Mouse (Mus musculus) midbrain, embryonic 13.5 days (tissue): ENCODE data around the gene Taok2. TPM values are rescaled to one million over a fixed set of nuclear protein-coding genes. Genes with fewer than 3 reads are reported as not detected.
"Not testable (repeated sequence)": the region's sequence is repeated elsewhere in the genome, so short reads cannot be mapped to it uniquely, and the experiment has no call there.

Source experiments
- ATAC-seq: fragments of 200-750 bp; cut with Nextera tagmentation; 2 replicates; pipeline ENCODE4 v1.8.0; 2017; ENCODE audit warnings: mild to moderate bottlenecking, moderate TSS enrichment, moderate library complexity
- H3K27ac ChIP-seq: fragments of 300-500 bp; sonication (generic); 2 replicates; pipeline ENCODE4 v1.5.1; 2015; ENCODE audit warnings: inconsistent platforms, mild to moderate bottlenecking, moderate library complexity
- H3K27me3 ChIP-seq: fragments of 300-500 bp; sonication (generic); 2 replicates; pipeline ENCODE4 v1.6.1; 2015; ENCODE audit warnings: mild to moderate bottlenecking, inconsistent platforms
- H3K36me3 ChIP-seq: fragments of 300-500 bp; sonication (generic); 2 replicates; pipeline ENCODE4 v1.6.1; 2015; ENCODE audit warnings: mild to moderate bottlenecking, inconsistent platforms
- H3K4me1 ChIP-seq: fragments of 300-500 bp; sonication (generic); replicated peaks from 2 replicates; pipeline ENCODE4 v1.6.1; 2015; ENCODE audit warnings: inconsistent platforms
- H3K4me2 ChIP-seq: fragments of 300-500 bp; sonication (generic); replicated peaks from 2 replicates; pipeline ENCODE4 v1.6.1; 2015; ENCODE audit warnings: moderate library complexity, mild to moderate bottlenecking, inconsistent platforms
- H3K4me3 ChIP-seq: fragments of 300-500 bp; sonication (generic); replicated peaks from 2 replicates; pipeline ENCODE4 v1.5.1; 2015; ENCODE audit warnings: mild to moderate bottlenecking, inconsistent platforms
- H3K9ac ChIP-seq: fragments of 300-500 bp; sonication (generic); replicated peaks from 2 replicates; pipeline ENCODE4 v1.6.1; 2015; ENCODE audit warnings: mild to moderate bottlenecking, inconsistent platforms
- H3K9me3 ChIP-seq: fragments of 300-500 bp; sonication (generic); 2 replicates; pipeline ENCODE4 v1.6.1; 2016; ENCODE audit warnings: mild to moderate bottlenecking, inconsistent platforms
- WGBS: fragments of 180-500 bp; shearing (Covaris S2); methylation state at CpG from one replicate; pipeline ENCODE4 v1.1.7; 2015; 5-methylcytosine and 5-hydroxymethylcytosine counted together
- polyA plus RNA-seq: library from polyadenylated mRNA; unstranded; fragments of >200 nt; fragmentation: Nextera tagmentation; extraction: Ambion mirVana; gene quantifications from 2 replicates; pipeline ENCODE4 v1.2.1, GENCODE M21; 2015

Gene Taok2
- polyA plus RNA-seq, 1 experiment from 2014 or later = 63.1 TPM

GRCm38 (mm10) chr7:126899781-126900180 is 15.3 kb upstream of the Taok2 start:
- not testable (repeated sequence) for H3K27me3 ChIP-seq, H3K9me3 ChIP-seq, H3K4me2 ChIP-seq, H3K27ac ChIP-seq, H3K9ac ChIP-seq, H3K4me3 ChIP-seq, ATAC-seq, H3K36me3 ChIP-seq
- peaks cover 16% of the 10 kb centered on the region for H3K4me1 ChIP-seq
- WGBS = 91% methylated on average over 9 of the region's 9 CpGs

- Histone ChIP-seq H3K36me3 (no peaks in the 10 kb centered on the region), H3K4me3 (peak overlapping the region; percentile 65), H3K9me3 (no peaks in the 10 kb centered on the region), H3K9ac (peak overlapping the region; percentile 84), H3K27me3 (no peaks in the 10 kb centered on the region), H3K4me1 (peaks cover 16% of the 10 kb centered on the region), H3K27ac (peak overlapping the region; percentile 86), H3K4me2 (peak overlapping the region; percentile 74)
- 13% methylated on average over 37 of the region's 37 CpGs for WGBS
- peak; percentile 95 for ATAC-seq
These were observed 13.8 kb upstream of the Taok2 start for GRCm38 (mm10) chr7:126898102-126898990.

- Histone ChIP-seq H3K4me2 (peak overlapping the region; percentile 74), H3K27ac (peak overlapping the region; percentile 86), H3K4me1 (peaks cover 16% of the 10 kb centered on the region), H3K9ac (peak overlapping the region; percentile 84), H3K27me3 (no peaks in the 10 kb centered on the region), H3K4me3 (peak overlapping the region; percentile 65), H3K36me3 (0 out of 2 replicates have a peak, but pooled peaks cover 4% of the 10 kb centered on the region), H3K9me3 (no peaks in the 10 kb centered on the region)
- ATAC-seq = no peak; the same call in 1 of the 2 replicates
- 25% methylated on average over 16 of the region's 16 CpGs for WGBS
These were observed 13.0 kb upstream of the Taok2 start for GRCm38 (mm10) chr7:126897390-126898101.

GRCm38 (mm10) chr7:126896912-126897311 is 12.4 kb upstream of the Taok2 start:
- Histone ChIP-seq H3K36me3 (0 out of 2 replicates have a peak, but pooled peaks cover 4% of the 10 kb centered on the region), H3K27me3 (no peaks in the 10 kb centered on the region), H3K4me1 (peaks cover 16% of the 10 kb centered on the region), H3K4me3 (0 out of 2 replicates have a peak overlapping the region, but pooled peaks have one; percentile 65), H3K9me3 (no peaks in the 10 kb centered on the region), H3K4me2 (peak overlapping the region; percentile 74), H3K27ac (no peak overlapping the region), H3K9ac (peak overlapping the region; percentile 5; the same call in 1 of the 2 replicates)
- WGBS = 89% methylated on average over 5 of the region's 5 CpGs
- ATAC-seq = no peak

- 57% methylated on average over 7 of the region's 7 CpGs for WGBS
- no peak for ATAC-seq
- Histone ChIP-seq H3K27me3 (no peaks in the 10 kb centered on the region), H3K9ac (0 out of 2 replicates have a peak overlapping the region, but pooled peaks have one; percentile 12), H3K4me3 (no peak overlapping the region), H3K27ac (no peak overlapping the region), H3K9me3 (no peaks in the 10 kb centered on the region), H3K4me2 (no peak overlapping the region), H3K4me1 (no peaks in the 10 kb centered on the region), H3K36me3 (peaks cover 28% of the 10 kb centered on the region)
These were observed 4.3 kb upstream of the Taok2 start for GRCm38 (mm10) chr7:126888852-126889251.

GRCm38 (mm10) chr7:126887281-126887680 is 2.8 kb upstream of the Taok2 start:
- peaks cover 24% of the 10 kb centered on the region for H3K36me3 ChIP-seq
- no peak overlapping the region for H3K27ac ChIP-seq
- ATAC-seq = no peak

GRCm38 (mm10) chr7:126883731-126884181 is 747 bp downstream of the Taok2 start:
- peaks cover 19% of the 10 kb centered on the region for H3K36me3 ChIP-seq
- H3K4me2 ChIP-seq = peak overlapping the region; percentile 93
- peak overlapping the region; percentile 91 for H3K9ac ChIP-seq
- no peaks in the 10 kb centered on the region for H3K27me3 ChIP-seq
- WGBS = 2% methylated on average over 15 of the region's 15 CpGs
- H3K4me1 ChIP-seq = peaks cover 37% of the 10 kb centered on the region
- peak overlapping the region; percentile 96 for H3K27ac ChIP-seq
- peak overlapping the region; percentile 69 for H3K4me3 ChIP-seq
- ATAC-seq = no peak
- H3K9me3 ChIP-seq = no peaks in the 10 kb centered on the region

More at GRCm38 (mm10) chr7:126887281-126887680, 2.8 kb upstream of the Taok2 start:
- Histone ChIP-seq H3K4me2 (no peak overlapping the region), H3K27me3 (no peaks in the 10 kb centered on the region), H3K9me3 (no peaks in the 10 kb centered on the region), H3K9ac (no peak overlapping the region), H3K4me1 (peaks cover 15% of the 10 kb centered on the region), H3K4me3 (no peak overlapping the region)
- WGBS = 94% methylated on average over 5 of the region's 5 CpGs

GRCm38 (mm10) chr7:126881040-126881439 is 3.5 kb downstream of the Taok2 start:
- H3K27me3 ChIP-seq = no peaks in the 10 kb centered on the region
- WGBS = 83% methylated on average over 6 of the region's 6 CpGs
- ATAC-seq = no peak
- H3K4me2 ChIP-seq = peak overlapping the region; percentile 93
- peak overlapping the region; percentile 69 for H3K4me3 ChIP-seq
- no peak overlapping the region; the same call in 1 of the 2 replicates for H3K27ac ChIP-seq
- peaks cover 44% of the 10 kb centered on the region for H3K36me3 ChIP-seq
- H3K4me1 ChIP-seq = peaks cover 37% of the 10 kb centered on the region
- H3K9ac ChIP-seq = peak overlapping the region; percentile 91
- H3K9me3 ChIP-seq = no peaks in the 10 kb centered on the region

- Histone ChIP-seq H3K27me3 (no peaks in the 10 kb centered on the region), H3K4me2 (no peak overlapping the region), H3K4me1 (peaks cover 22% of the 10 kb centered on the region), H3K9me3 (no peaks in the 10 kb centered on the region), H3K9ac (no peak overlapping the region), H3K27ac (no peak overlapping the region), H3K36me3 (peaks cover 83% of the 10 kb centered on the region), H3K4me3 (no peak overlapping the region)
- whole genome bisulfite sequencing = 100% methylated on average over 1 of the region's 1 CpGs
- ATAC-seq = no peak
These were observed 7.3 kb downstream of the Taok2 start for GRCm38 (mm10) chr7:126877239-126877638.

GRCm38 (mm10) chr7:126870520-126870891 is 14.0 kb downstream of the Taok2 start:
- Histone ChIP-seq H3K9me3 (no peaks in the 10 kb centered on the region), H3K27me3 (no peaks in the 10 kb centered on the region), H3K36me3 (peaks cover 100% of the 10 kb centered on the region), H3K4me3 (no peak overlapping the region), H3K4me2 (no peak overlapping the region), H3K9ac (no peak overlapping the region), H3K4me1 (no peaks in the 10 kb centered on the region), H3K27ac (no peak overlapping the region)
- 100% methylated on average over 2 of the region's 2 CpGs for WGBS
- no peak for ATAC-seq

- WGBS = 94% methylated on average over 23 of the region's 23 CpGs
- Histone ChIP-seq H3K9me3 (no peaks in the 10 kb centered on the region), H3K4me2 (no peak overlapping the region), H3K9ac (no peak overlapping the region), H3K27ac (no peak overlapping the region), H3K27me3 (no peaks in the 10 kb centered on the region), H3K4me3 (no peak overlapping the region), H3K4me1 (no peaks in the 10 kb centered on the region), H3K36me3 (peaks cover 100% of the 10 kb centered on the region)
- ATAC-seq = no peak
These were observed 14.6 kb downstream of the Taok2 start for GRCm38 (mm10) chr7:126869780-126870519.
